Mouse (Mus musculus): ENCODE results near the gene Psmd5.
"Not testable (repeated sequence)": the region's sequence is repeated elsewhere in the genome, so short reads cannot be mapped to it uniquely, and the experiment has no call there.

Psmd5 gene

GRCm38 (mm10) chr2:34896821-34897460 is 22.2 kb upstream of the Psmd5 start:
- ATAC-seq (ENCODE audit: low TSS enrichment), result no peak

- no peak for ATAC-seq (ENCODE audit: low TSS enrichment)
These were observed 20.8 kb upstream of the Psmd5 start for GRCm38 (mm10) chr2:34895503-34896113.

GRCm38 (mm10) chr2:34893950-34894349 is 19.2 kb upstream of the Psmd5 start:
- no peak for ATAC-seq (ENCODE audit: low TSS enrichment)

GRCm38 (mm10) chr2:34884186-34884585 is 9.4 kb upstream of the Psmd5 start:
- no peak for ATAC-seq (ENCODE audit: low TSS enrichment)

- ATAC-seq (ENCODE audit: low TSS enrichment), result no peak
These were observed 8.4 kb upstream of the Psmd5 start for GRCm38 (mm10) chr2:34883190-34883589.

GRCm38 (mm10) chr2:34882757-34883156 is 8.0 kb upstream of the Psmd5 start:
- ATAC-seq (ENCODE audit: low TSS enrichment), result no peak

- no peak for ATAC-seq (ENCODE audit: low TSS enrichment)
These were observed 5.3 kb upstream of the Psmd5 start for GRCm38 (mm10) chr2:34880054-34880453.

GRCm38 (mm10) chr2:34874271-34874670 is 497 bp downstream of the Psmd5 start, which contains the start of gene Cutal:
Gene Cutal, plus strand, starts transcription at chr2:34874396.
- no peak for ATAC-seq (ENCODE audit: low TSS enrichment)

GRCm38 (mm10) chr2:34870520-34871474 is 4.0 kb downstream of the Psmd5 start:
- peak; percentile 97 for ATAC-seq (ENCODE audit: low TSS enrichment)

- no peak for ATAC-seq (ENCODE audit: low TSS enrichment)
These were observed 5.1 kb downstream of the Psmd5 start for GRCm38 (mm10) chr2:34869680-34870079.

- no peak for ATAC-seq (ENCODE audit: low TSS enrichment)
These were observed 17.0 kb downstream of the Psmd5 start for GRCm38 (mm10) chr2:34857728-34858127.

- no peak for ATAC-seq (ENCODE audit: low TSS enrichment)
These were observed 19.5 kb downstream of the Psmd5 start for GRCm38 (mm10) chr2:34855265-34855664.

- no peak for ATAC-seq (ENCODE audit: low TSS enrichment)
These were observed 27.1 kb downstream of the Psmd5 start for GRCm38 (mm10) chr2:34847702-34848101.

- ATAC-seq (ENCODE audit: low TSS enrichment), result peak; percentile 64; the same call in 1 of the 2 replicates
These were observed 31.4 kb downstream of the Psmd5 start for GRCm38 (mm10) chr2:34843211-34843939.

- ATAC-seq (ENCODE audit: low TSS enrichment), result peak; percentile 95
These were observed 33.1 kb downstream of the Psmd5 start for GRCm38 (mm10) chr2:34841706-34842105.

- not testable (repeated sequence) for ATAC-seq (ENCODE audit: low TSS enrichment)
These were observed 34.6 kb downstream of the Psmd5 start for GRCm38 (mm10) chr2:34840143-34840542.

- no peak for ATAC-seq (ENCODE audit: low TSS enrichment)
These were observed 39.1 kb downstream of the Psmd5 start for GRCm38 (mm10) chr2:34835669-34836068.

- ATAC-seq (ENCODE audit: low TSS enrichment), result no peak
These were observed 41.1 kb downstream of the Psmd5 start for GRCm38 (mm10) chr2:34833624-34834023.

- ATAC-seq (ENCODE audit: low TSS enrichment), result not testable (repeated sequence)
These were observed 41.9 kb downstream of the Psmd5 start, which contains the start of gene Gm34653 for GRCm38 (mm10) chr2:34832766-34833457. Gene Gm34653, plus strand, starts transcription at chr2:34833007.

- ATAC-seq (ENCODE audit: low TSS enrichment), result not testable (repeated sequence)
These were observed 44.7 kb downstream of the Psmd5 start for GRCm38 (mm10) chr2:34830066-34830465.

GRCm38 (mm10) chr2:34828026-34828425 is 46.7 kb downstream of the Psmd5 start:
- ATAC-seq (ENCODE audit: low TSS enrichment), result no peak

Measured in frontal cortex, adult (tissue).